Mouse (Mus musculus) right cerebral cortex, postnatal 36 days (tissue): ENCODE results near the gene Olfr775.

Source experiments
- DNase-seq, 2 experiments: peaks; one replicate each; pipeline ENCODE4 v3.0.0; 2022; ENCODE audit warnings: low spot score in 2 of 2, mixed read lengths in 1 of 2

Gene Olfr775

GRCm38 (mm10) chr10:129248112-129248511, at the start of gene Olfr775:
TSS of gene Olfr775 (plus strand) at chr10:129248412.
- DNase-seq, result no peak

- no peak for DNase-seq
Measured at GRCm38 (mm10) chr10:129230737-129231136, 17.5 kb upstream of the Olfr775 start.

DNA sequence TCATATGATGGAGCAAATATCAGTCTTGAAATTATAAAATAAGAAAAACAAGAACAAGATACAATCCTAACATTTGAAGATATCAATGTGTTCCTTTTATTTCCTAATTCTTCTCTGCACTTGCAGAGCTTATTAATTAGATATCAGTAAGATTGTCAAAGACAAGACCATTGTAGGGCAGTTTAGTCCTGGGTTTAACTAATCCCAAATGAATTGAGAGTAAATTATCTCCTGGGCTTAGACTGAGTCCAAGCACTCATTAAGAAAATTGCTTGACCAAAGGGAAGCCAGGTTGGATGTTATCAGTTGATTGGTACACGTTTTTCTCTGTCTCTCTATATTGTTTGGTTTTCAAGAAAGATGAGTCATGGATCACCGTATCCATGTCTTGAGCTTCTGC, 12.3 kb upstream of the Olfr775 start, which contains the start of gene Olfr774:
Gene Olfr774, plus strand, starts transcription at position 301 of the 400 bp plus-strand sequence.
- DNase-seq, result no peak

DNA sequence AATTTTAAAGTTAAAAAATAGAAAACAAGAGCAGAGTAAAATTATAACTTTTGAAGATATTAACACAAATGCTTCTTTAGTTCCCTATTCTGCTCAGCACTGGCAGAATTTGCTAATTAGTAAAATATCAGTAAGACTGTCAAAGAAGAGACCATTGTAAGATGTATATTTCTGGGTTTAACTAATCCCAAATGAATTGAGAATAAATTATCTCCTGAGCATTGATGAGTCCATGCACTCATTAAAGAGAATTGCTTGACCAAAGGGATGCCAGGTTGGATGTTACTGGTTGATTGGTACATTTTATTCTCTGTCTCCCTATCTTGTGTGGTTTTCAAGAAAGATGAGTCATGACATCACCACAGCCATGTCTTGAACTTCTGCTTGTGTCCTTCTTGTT, 10.6 kb downstream of the Olfr775 start, which contains the start of gene Olfr776:
Gene Olfr776, plus strand, starts transcription at position 301 of the 400 bp plus-strand sequence.
- no peak for DNase-seq

DNA sequence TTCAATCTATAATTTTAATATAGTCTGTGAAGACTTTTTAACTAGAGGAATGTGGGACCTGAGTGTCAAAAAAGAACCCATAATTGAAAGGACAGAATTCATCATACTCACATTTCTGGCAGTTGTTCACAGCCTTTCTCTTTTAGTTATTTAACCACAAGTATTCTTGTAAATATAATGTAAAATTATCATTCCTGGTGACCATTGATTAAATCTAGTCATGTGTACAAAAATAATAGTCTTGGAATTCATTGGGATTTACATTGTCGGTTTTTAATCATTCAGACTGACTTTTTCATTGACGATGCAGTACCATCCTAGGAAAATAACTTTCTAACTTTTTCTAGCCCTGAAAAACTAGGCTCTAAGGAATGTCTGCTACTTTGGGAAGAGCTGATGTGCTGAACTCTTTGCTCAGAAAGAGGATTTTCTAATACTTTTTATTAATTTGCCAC, 22.9 kb downstream of the Olfr775 start, which contains the start of gene Olfr777:
Gene Olfr777, minus strand, starts transcription at position 405 of the 455 bp plus-strand sequence.
- no peak for DNase-seq
